Mouse (Mus musculus): ENCODE measurements around the gene Nop53. TPM values are rescaled to one million over a fixed set of nuclear protein-coding genes. Genes with fewer than 3 reads are reported as not detected.

Gene Nop53
- total RNA-seq, 2 experiments from 2014 or later = 118 to 133 TPM

- no peak for DNase-seq (ENCODE audit: extremely low spot score in 1 of 2, low spot score in 1 of 2)
Measured at GRCm38 (mm10) chr7:15961239-15961638, 15.4 kb upstream of the Nop53 start.

DNA sequence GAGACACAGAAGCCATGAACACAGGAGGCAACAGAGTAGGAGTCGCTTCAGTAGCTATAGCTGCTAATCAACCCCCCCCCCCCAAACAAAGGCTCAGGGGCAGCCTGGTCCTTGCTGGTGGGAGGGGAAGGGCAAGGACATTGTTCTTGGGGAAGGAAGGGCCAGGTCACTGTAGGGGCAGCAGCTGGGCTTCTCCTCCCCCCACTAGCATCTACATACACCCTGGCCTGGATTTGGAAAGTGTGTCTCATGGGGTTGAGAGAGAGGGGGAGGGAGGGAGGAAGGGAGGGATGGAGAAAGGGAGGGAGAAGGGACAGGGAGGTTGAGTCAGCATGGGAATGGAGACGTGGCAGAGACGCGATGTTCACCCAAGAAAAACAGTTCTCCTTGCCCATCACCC, 14.8 kb upstream of the Nop53 start:
- DNase-seq (ENCODE audit: extremely low spot score in 1 of 2, low spot score in 1 of 2) = no peak

GRCm38 (mm10) chr7:15956143-15956542, 10.3 kb upstream of the Nop53 start:
- DNase-seq (ENCODE audit: extremely low spot score in 1 of 2, low spot score in 1 of 2) = no peak

GRCm38 (mm10) chr7:15955509-15955908, 9.6 kb upstream of the Nop53 start:
- DNase-seq (ENCODE audit: extremely low spot score in 1 of 2, low spot score in 1 of 2) = no peak

DNA sequence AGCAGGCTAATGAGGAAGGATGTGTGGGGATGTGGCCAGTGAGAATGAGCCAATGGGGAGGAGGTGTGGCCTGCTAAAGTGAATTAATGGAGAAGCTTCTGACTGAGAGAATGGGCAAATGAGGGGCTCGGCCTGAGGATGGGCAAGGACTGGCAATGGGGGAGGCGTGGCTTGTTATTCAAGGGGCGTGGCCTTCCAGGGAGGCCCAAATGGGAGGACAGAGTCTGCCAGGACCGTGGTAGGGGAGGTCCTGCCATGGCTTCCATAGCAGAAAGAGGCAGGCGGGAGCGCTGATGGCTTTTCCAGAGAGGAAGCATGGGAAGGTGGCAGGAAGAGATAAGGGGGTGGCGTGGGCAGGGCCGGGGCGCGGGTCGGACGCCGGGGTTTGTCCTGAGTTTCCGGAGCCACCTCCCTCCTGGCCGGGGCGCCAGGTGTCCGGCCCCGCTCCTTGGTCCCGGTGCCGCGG, 9.1 kb upstream of the Nop53 start:
- no peak for DNase-seq (ENCODE audit: extremely low spot score in 1 of 2, low spot score in 1 of 2)

GRCm38 (mm10) chr7:15954436-15954835, 8.6 kb upstream of the Nop53 start:
- DNase-seq (ENCODE audit: extremely low spot score in 1 of 2, low spot score in 1 of 2) = no peak

DNA sequence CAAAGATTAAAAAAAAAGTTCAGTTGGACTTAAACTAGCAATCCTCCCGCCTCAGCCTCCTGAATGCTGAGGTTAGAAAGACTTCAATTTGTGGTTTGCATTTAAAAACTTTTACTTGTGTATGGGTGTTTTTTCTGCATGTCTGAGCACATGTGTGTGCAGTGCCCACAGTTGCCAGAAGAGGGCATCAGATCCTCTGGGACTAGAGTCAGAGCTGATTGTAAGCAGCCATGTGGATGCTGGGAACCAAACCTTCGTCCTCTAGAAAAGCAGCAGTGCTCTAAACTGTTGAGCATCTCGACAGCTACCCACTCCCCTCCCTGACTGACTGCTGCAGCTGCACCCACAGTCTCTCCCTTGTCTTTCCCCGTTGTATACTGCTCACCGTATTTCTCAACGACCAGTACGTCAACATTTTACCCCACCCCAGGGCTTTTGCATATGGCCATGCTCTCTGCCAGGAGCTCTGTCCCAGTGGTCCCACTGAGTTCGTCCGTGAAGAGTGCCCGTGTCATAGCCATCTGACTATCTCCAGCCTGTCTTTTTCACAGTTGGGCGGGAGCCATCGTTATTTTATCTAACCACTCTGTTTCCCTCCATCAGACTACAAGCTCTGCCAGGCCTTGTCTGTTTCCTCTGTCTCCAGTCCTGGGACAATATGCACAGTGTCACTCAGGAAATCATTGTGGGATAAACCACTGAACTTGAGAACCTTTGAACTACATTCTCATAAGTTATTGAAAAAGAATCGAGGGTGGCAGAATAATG, 7.6 kb upstream of the Nop53 start:
- DNase-seq (ENCODE audit: extremely low spot score in 1 of 2, low spot score in 1 of 2) = no peak

- no peak for DNase-seq (ENCODE audit: extremely low spot score in 1 of 2, low spot score in 1 of 2)
Measured at GRCm38 (mm10) chr7:15952416-15952815, 6.5 kb upstream of the Nop53 start.

- DNase-seq (ENCODE audit: extremely low spot score in 1 of 2, low spot score in 1 of 2) = no peak
Measured at GRCm38 (mm10) chr7:15950008-15950407, 4.1 kb upstream of the Nop53 start.

- no peak for DNase-seq (ENCODE audit: extremely low spot score in 1 of 2, low spot score in 1 of 2)
Measured at GRCm38 (mm10) chr7:15949216-15949790, 3.4 kb upstream of the Nop53 start.

DNA sequence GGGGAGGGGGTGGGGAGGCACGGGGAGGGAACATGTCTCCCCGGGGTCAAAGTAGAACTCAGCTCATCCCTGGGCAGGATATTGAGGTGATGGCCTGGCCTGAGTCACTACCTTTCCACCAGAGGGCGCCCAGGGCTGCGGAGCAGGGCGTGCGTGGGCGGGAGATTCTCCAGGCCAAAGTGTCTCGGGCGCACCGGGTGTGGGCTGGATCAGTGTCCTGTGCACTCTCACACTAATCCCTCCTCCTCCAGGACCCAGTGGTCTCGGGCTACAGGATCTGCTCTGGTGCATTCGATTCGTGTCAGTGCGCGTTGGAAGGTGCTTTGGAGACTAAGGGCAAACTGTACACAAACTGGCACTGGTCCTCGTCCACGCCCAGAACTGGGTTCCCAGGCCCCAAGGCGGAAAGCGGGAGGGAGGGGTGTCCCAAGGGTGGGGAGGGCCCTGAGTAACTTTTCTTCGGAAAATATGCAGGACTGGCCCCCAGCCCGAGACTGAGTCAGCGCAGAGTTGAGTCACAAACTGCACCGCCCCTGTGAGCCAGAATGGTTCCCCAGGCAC, 2.6 kb upstream of the Nop53 start:
- peak; percentile 61 to 76 for DNase-seq (ENCODE audit: extremely low spot score in 1 of 2, low spot score in 1 of 2)

- DNase-seq (ENCODE audit: extremely low spot score in 1 of 2, low spot score in 1 of 2) = no peak
Measured at GRCm38 (mm10) chr7:15947653-15948260, 1.9 kb upstream of the Nop53 start.

GRCm38 (mm10) chr7:15945211-15945610, 663 bp downstream of the Nop53 start:
- DNase-seq (ENCODE audit: extremely low spot score in 1 of 2, low spot score in 1 of 2) = no peak

DNA sequence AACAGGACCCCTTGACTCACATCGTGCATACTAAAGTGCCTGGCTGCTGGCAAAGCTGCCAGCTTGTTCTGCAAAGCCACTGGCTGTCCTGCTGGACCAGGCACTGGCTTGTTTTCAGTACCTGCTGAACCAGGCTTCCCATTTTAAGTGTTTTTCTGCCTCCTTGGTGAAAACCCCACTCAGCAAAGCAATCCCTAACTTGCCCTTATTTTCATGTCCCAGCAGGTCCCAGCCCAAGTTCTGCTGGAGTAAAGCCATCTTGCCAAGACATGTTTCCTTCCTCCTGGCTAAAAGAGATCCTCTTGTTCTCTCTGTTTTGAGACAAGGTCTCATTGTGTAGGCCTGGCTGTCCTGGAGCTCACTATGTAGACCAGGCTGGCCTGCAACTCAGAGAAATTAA, 1.6 kb downstream of the Nop53 start:
- DNase-seq (ENCODE audit: extremely low spot score in 1 of 2, low spot score in 1 of 2) = no peak

- no peak for DNase-seq (ENCODE audit: extremely low spot score in 1 of 2, low spot score in 1 of 2)
Measured at GRCm38 (mm10) chr7:15938621-15939020, 7.3 kb downstream of the Nop53 start.

DNA sequence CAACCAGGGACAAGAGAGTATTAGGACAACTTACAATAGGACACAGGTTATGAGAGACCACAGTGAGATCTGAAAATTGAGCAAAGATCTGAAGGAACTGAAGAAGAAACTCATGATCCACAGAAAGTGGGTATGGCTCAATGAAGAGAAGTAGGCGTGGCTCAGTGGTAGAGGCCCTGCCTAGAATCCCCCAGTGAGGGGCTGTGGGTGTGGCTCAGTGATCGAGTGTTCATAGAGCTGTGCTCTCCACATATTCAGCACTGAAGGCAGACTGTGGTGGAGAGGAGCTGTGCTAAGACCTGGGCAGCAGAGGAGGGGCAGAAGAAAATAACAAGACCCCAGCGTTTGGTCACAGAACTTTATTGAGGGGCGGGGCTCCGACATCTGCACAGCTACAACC, 8.4 kb downstream of the Nop53 start:
- no peak for DNase-seq (ENCODE audit: extremely low spot score in 1 of 2, low spot score in 1 of 2)

DNA sequence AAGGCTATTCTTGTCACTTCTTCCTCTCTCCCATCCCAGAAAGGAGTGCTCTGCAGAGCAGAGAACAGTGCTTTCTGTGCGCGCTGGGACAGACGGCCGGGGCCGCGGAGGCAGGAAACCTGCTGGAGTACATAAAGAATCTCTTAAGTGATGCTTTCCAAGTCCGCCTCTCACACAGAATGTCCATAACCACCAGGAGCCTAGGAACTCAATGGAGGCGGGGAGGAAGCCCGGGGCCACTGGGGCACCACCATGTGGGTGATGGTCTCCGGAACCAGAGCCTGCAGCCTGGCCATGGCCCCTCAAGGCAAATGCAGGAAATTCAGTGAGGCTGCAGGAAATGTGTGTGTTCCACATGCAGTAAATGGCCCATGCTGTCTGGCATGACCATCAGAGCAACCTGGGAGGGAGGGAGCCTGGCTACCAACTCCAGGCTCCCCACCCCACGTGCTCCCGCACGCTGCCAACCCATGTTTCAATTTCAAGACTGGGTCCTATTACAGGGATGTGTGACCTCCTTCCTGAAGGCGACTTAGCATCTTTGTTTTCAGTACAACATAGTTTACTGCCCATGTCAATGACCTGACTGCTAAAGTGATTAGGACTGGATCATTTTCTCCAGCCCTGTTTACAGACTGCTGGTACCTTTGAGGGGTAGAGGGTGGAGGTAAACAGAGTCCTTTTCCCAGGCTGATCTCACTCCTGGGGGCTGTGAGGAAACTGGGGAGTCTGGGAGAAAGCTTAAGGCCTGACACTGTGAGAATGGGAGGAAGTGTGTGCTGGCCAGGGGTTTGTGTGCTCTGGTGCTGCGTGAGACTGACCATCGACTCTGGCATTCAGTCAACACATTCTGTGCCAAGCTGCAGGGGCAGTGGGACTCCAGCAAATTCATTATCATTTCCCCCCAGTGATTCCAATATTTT, 12.2 kb downstream of the Nop53 start:
- no peak for DNase-seq (ENCODE audit: extremely low spot score in 1 of 2, low spot score in 1 of 2)

- DNase-seq (ENCODE audit: extremely low spot score in 1 of 2, low spot score in 1 of 2) = no peak
Measured at GRCm38 (mm10) chr7:15931635-15932034, 14.2 kb downstream of the Nop53 start.

GRCm38 (mm10) chr7:15930543-15930942, 15.3 kb downstream of the Nop53 start:
- no peak for DNase-seq (ENCODE audit: extremely low spot score in 1 of 2, low spot score in 1 of 2)

GRCm38 (mm10) chr7:15929910-15930309, 16.0 kb downstream of the Nop53 start:
- peak in 1 of 2 experiments; percentile 40 for DNase-seq (ENCODE audit: extremely low spot score in 1 of 2, low spot score in 1 of 2)

All from layer of hippocampus, postnatal 25 days (tissue).